Mouse (Mus musculus) bone marrow macrophage, adult 2 months (primary cell): ENCODE data around the gene Adamts20.

Experiments
- CTCF ChIP-seq: IDR thresholded peaks from 2 replicates; pipeline ENCODE4 v1.5.1; 2012; ENCODE audit warnings: low read depth, mild to moderate bottlenecking, low read length, moderate library complexity
- POLR2A ChIP-seq: IDR thresholded peaks from 2 replicates; pipeline ENCODE4 v1.6.1; 2012; ENCODE audit warnings: mild to moderate bottlenecking, low read depth, low read length, borderline replicate concordance

GRCm38 (mm10) chr15:94392737-94393136 is 72.5 kb downstream of the Adamts20 start:
- TF ChIP-seq CTCF (no peak), POLR2A (no peak)
